Mouse (Mus musculus) left cerebral cortex, postnatal 10 days (tissue): ENCODE measurements around the gene Atg2a. TPM values are rescaled to one million over a fixed set of nuclear protein-coding genes. Genes with fewer than 3 reads are reported as not detected.
"Not testable (repeated sequence)": the region's sequence is repeated elsewhere in the genome, so short reads cannot be mapped to it uniquely, and the experiment has no call there.

Experiments
- DNase-seq, 2 experiments: peaks; one replicate each; pipeline ENCODE4 v3.0.0; 2021 to 2022; ENCODE audit warnings: low spot score in 2 of 2, mixed read lengths in 1 of 2; ENCODE audit errors: extremely low spot score in 1 of 2
- intact Hi-C: fragments of 180-260 bp; cut with DNase I; formaldehyde crosslinking; loops from one replicate; pipeline ENCODE4 v1.15.1; 2025
- microRNA-seq: library from miRNA; unstranded; fragments of <30 nt; microRNA quantifications from one replicate; pipeline ENCODE4 v1.2.0, GENCODE M21; 2022
- total RNA-seq, 2 experiments: library from RNA; stranded (reverse); gene quantifications; 2 replicates each; pipeline ENCODE4 v1.2.3; 2021

Atg2a gene
- total RNA-seq, 2 experiments from 2014 or later, result 32.9 to 34.9 TPM

- intact Hi-C loops, result loop anchor here (2.0 kb wide), 1 partner anchor 37 kb away; no protein-coding TSS in a partner anchor
- DNase-seq, result no peak
Measured at GRCm38 (mm10) chr19:6305517-6306115, 64.1 kb downstream of the Atg2a start.

GRCm38 (mm10) chr19:6306137-6306551 lies 64.7 kb downstream of the Atg2a start, which contains the start of gene Cdc42bpg:
TSS of gene Cdc42bpg (plus strand) at chr19:6306456.
- intact Hi-C loops, result no loop called here

GRCm38 (mm10) chr19:6306586-6306985 lies 65.1 kb downstream of the Atg2a start:
- peak in 1 of 2 experiments; percentile 89 for DNase-seq
- intact Hi-C loops, result no loop called here

More at GRCm38 (mm10) chr19:6306137-6306551, 64.7 kb downstream of the Atg2a start, which contains the start of gene Cdc42bpg:
- peak in 1 of 2 experiments; percentile 87 for DNase-seq

GRCm38 (mm10) chr19:6307733-6308531 lies 66.5 kb downstream of the Atg2a start:
- intact Hi-C loops, result no loop called here
- DNase-seq, result no peak

GRCm38 (mm10) chr19:6310181-6310580 lies 68.7 kb downstream of the Atg2a start:
- intact Hi-C loops, result no loop called here
- DNase-seq, result no peak

DNA sequence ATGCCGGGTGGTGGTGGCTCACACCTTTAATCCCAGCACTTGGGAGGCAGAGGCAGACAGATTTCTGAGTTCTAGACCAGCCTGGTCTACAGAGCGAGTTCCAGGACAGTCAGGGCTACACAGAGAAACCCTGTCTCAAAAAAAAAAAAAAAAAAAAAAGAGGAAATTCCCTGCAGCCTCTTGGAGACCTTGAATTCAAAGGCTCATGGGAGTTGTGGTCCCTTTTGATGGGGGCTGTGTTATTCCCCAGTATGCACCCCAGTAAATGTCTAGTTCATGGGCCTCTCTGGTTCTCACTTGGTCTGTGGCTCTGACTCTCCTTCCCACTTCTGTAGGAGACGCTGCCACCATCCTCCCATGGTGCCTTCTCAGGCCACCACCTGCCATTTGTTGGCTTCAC lies 70.3 kb downstream of the Atg2a start:
- DNase-seq, intact Hi-C loops: not testable (repeated sequence)

Small RNAs within 50 kb of the gene (microRNA-seq; reads per million reads assigned to microRNA genes)
- gene Mir192 (25.0 reads per million, percentile 43 among the genes with 10 or more reads in this experiment), gene Mir194-2 (28.5 reads per million, percentile 45 among the genes with 10 or more reads in this experiment)

Other genes with a start within 250 kb of the Atg2a start
- 10 to 100 TPM; 18.2 to 19.3 TPM for gene Capn1, start 225.8 kb upstream of the Atg2a start, total RNA-seq
- 10 to 100 TPM; 39.3 to 40.2 TPM for gene Syvn1, start 195.1 kb upstream of the Atg2a start, total RNA-seq
- gene Mrpl49, start 183.9 kb upstream of the Atg2a start, total RNA-seq, result 10 to 100 TPM; 43.3 to 45.3 TPM
- gene Fau, start 183.8 kb upstream of the Atg2a start, total RNA-seq, result 100 to 1,000 TPM; 698 to 713 TPM
- 10 to 100 TPM; 37.0 to 41.3 TPM for gene Znhit2, start 180.5 kb upstream of the Atg2a start, total RNA-seq
- gene Tm7sf2, start 173.3 kb upstream of the Atg2a start, total RNA-seq, result 10 to 100 TPM; 61.5 to 63.8 TPM
- gene Vps51, start 164.4 kb upstream of the Atg2a start, total RNA-seq, result 10 to 100 TPM; 90.8 to 94.8 TPM
- gene Tmem262, start 161.6 kb upstream of the Atg2a start, total RNA-seq, result not detected
- not detected for gene Gm28374, start 159.4 kb upstream of the Atg2a start, total RNA-seq
- 10 to 100 TPM; 36.3 to 37.9 TPM for gene Zfpl1, start 156.7 kb upstream of the Atg2a start, total RNA-seq
- gene Cdca5, start 156.7 kb upstream of the Atg2a start, total RNA-seq, result under 1 TPM; 0.90 to 0.95 TPM
- not detected for gene AC131692.1, start 147.2 kb upstream of the Atg2a start, total RNA-seq
- gene Naaladl1, start 135.9 kb upstream of the Atg2a start, total RNA-seq, result under 1 TPM; 0.13 to 0.18 TPM
- gene Sac3d1, start 123.0 kb upstream of the Atg2a start, total RNA-seq, result 10 to 100 TPM; 23.0 to 24.7 TPM
- 10 to 100 TPM; 39.1 to 41.3 TPM for gene Snx15, start 113.4 kb upstream of the Atg2a start, total RNA-seq
- gene Batf2, start 100.7 kb upstream of the Atg2a start, total RNA-seq, result under 1 TPM in 1 of 2 experiments, not detected in 1; 0.43 TPM
- gene Arl2, start 100.1 kb upstream of the Atg2a start, total RNA-seq, result 10 to 100 TPM; 58.2 to 59.9 TPM
- gene Majin, start 57.3 kb upstream of the Atg2a start, total RNA-seq, result not detected
- not detected for gene Gpha2, start 15.3 kb upstream of the Atg2a start, total RNA-seq
- 100 to 1,000 TPM; 214 to 224 TPM for gene Ppp2r5b, start 5.8 kb upstream of the Atg2a start, total RNA-seq
- 10 to 100 TPM; 45.0 to 49.0 TPM for gene Ehd1, start 35.1 kb downstream of the Atg2a start, total RNA-seq
- 1 to 10 TPM; 2.6 to 4.8 TPM for gene Cdc42bpg, start 64.8 kb downstream of the Atg2a start, total RNA-seq
- gene Men1, start 93.3 kb downstream of the Atg2a start, total RNA-seq, result 10 to 100 TPM; 65.8 to 66.4 TPM
- 10 to 100 TPM; 72.1 to 80.9 TPM for gene Map4k2, start 99.5 kb downstream of the Atg2a start, total RNA-seq
- gene Sf1, start 122.0 kb downstream of the Atg2a start, total RNA-seq, result 100 to 1,000 TPM; 178 to 194 TPM
- 10 to 100 TPM; 17.0 to 17.1 TPM for gene Pygm, start 142.7 kb downstream of the Atg2a start, total RNA-seq
- gene Rasgrp2, start 157.7 kb downstream of the Atg2a start, total RNA-seq, result 100 to 1,000 TPM; 179 to 190 TPM
- gene Nrxn2, start 177.1 kb downstream of the Atg2a start, total RNA-seq, result 100 to 1,000 TPM; 809 to 835 TPM